Mouse (Mus musculus) ES-E14 (cell line): ENCODE data around the gene Hoxc13.

Source experiments
- HCFC1 ChIP-seq: IDR thresholded peaks from 2 replicates; pipeline ENCODE4 v1.6.1; 2012; ENCODE audit warnings: low read length, inconsistent platforms, borderline replicate concordance; ENCODE audit not compliant: insufficient read depth
- ZC3H11A ChIP-seq: IDR thresholded peaks from 2 replicates; pipeline ENCODE4 v1.6.1; 2012; ENCODE audit warnings: low read depth, mild to moderate bottlenecking, inconsistent platforms, low read length, borderline replicate concordance
- ZNF384 ChIP-seq: IDR thresholded peaks from 2 replicates; pipeline ENCODE4 v1.6.1; 2012; ENCODE audit warnings: low read depth, low read length, inconsistent platforms

GRCm38 (mm10) chr15:102969296-102969695, 48.4 kb downstream of the Hoxc13 start:
- TF ChIP-seq ZNF384: no peak
- no peak for TF ChIP-seq HCFC1
- TF ChIP-seq ZC3H11A: no peak
